Mouse (Mus musculus) erythroblast, embryonic 14.5 days (primary cell): ENCODE results near the gene 2700049A03Rik.

Experiments used
- GATA1 ChIP-seq: IDR thresholded peaks from 2 replicates; pipeline ENCODE4 v1.6.1; 2012; ENCODE audit warnings: low read length, inconsistent platforms, mixed read lengths
- TAL1 ChIP-seq: IDR thresholded peaks from 3 replicates; pipeline ENCODE4 v1.6.1; 2012; ENCODE audit warnings: low read length, inconsistent platforms, mixed read lengths

- TF ChIP-seq GATA1 = no peak
- TF ChIP-seq TAL1 = no peak
These were observed 106.1 kb downstream of the 2700049A03Rik start for GRCm38 (mm10) chr12:71242791-71243190.
